Mouse (Mus musculus) testis, adult 2 months (tissue): ENCODE results near the gene Ncapg.

Experiments used
- CTCF ChIP-seq: fragments of 200-500 bp; IDR thresholded peaks from 2 replicates; pipeline ENCODE4 v1.5.1; 2012; ENCODE audit warnings: low read depth, mild to moderate bottlenecking, inconsistent platforms, low read length, moderate library complexity; ENCODE audit not compliant: control insufficient read depth, insufficient read depth, insufficient replicate concordance
- POLR2A ChIP-seq: fragments of 200-500 bp; IDR thresholded peaks from 2 replicates; pipeline ENCODE4 v1.6.1; 2012; ENCODE audit warnings: low read depth, mild to moderate bottlenecking, inconsistent platforms, low read length, moderate library complexity; ENCODE audit not compliant: control insufficient read depth

- TF ChIP-seq CTCF (no peak), POLR2A (no peak)
Observed at GRCm38 (mm10) chr5:45733751-45734150, 64.0 kb downstream of the Ncapg start.
